Mouse (Mus musculus) embryonic facial prominence, embryonic 13.5 days (tissue): ENCODE results near the gene Ccdc92b. TPM values are rescaled to one million over a fixed set of nuclear protein-coding genes. Genes with fewer than 3 reads are reported as not detected.

Experiments
- ATAC-seq: fragments of 200-750 bp; cut with Nextera tagmentation; 2 replicates; pipeline ENCODE4 v1.8.0; 2017; ENCODE audit warnings: low read depth; ENCODE audit not compliant: insufficient number of reproducible peaks, insufficient read depth, low FRiP score, low TSS enrichment
- H3K27ac ChIP-seq: fragments of 300-500 bp; sonication (generic); 2 replicates; pipeline ENCODE4 v1.5.1; 2015; ENCODE audit warnings: moderate library complexity, mild to moderate bottlenecking, inconsistent platforms
- H3K27me3 ChIP-seq: fragments of 300-500 bp; sonication (generic); 2 replicates; pipeline ENCODE4 v1.6.1; 2015; ENCODE audit warnings: mild to moderate bottlenecking, inconsistent platforms
- H3K36me3 ChIP-seq: fragments of 300-500 bp; sonication (generic); 2 replicates; pipeline ENCODE4 v1.6.1; 2015; ENCODE audit warnings: mild to moderate bottlenecking, inconsistent platforms
- H3K4me1 ChIP-seq: fragments of 300-500 bp; sonication (generic); 2 replicates; pipeline ENCODE4 v1.6.1; 2015; ENCODE audit warnings: inconsistent platforms
- H3K4me2 ChIP-seq: fragments of 300-500 bp; sonication (generic); 2 replicates; pipeline ENCODE4 v1.6.1; 2015; ENCODE audit warnings: moderate library complexity, mild to moderate bottlenecking, inconsistent platforms
- H3K4me3 ChIP-seq: fragments of 300-500 bp; sonication (generic); 2 replicates; pipeline ENCODE4 v1.5.1; 2015; ENCODE audit warnings: mild to moderate bottlenecking, inconsistent platforms
- H3K9ac ChIP-seq: fragments of 300-500 bp; sonication (generic); 2 replicates; pipeline ENCODE4 v1.6.1; 2015; ENCODE audit warnings: mild to moderate bottlenecking, inconsistent platforms
- H3K9me3 ChIP-seq: fragments of 300-500 bp; sonication (generic); 2 replicates; pipeline ENCODE4 v1.6.1; 2016; ENCODE audit warnings: inconsistent platforms
- WGBS: fragments of 180-500 bp; shearing (Covaris S2); methylation state at CpG from one replicate; pipeline ENCODE4 v1.1.7; 2015; ENCODE audit warnings: mixed read lengths; 5-methylcytosine and 5-hydroxymethylcytosine counted together
- polyA plus RNA-seq: library from polyadenylated mRNA; unstranded; fragments of >200 nt; fragmentation: Nextera tagmentation; extraction: Ambion mirVana; gene quantifications from 2 replicates; pipeline ENCODE4 v1.2.1, GENCODE M21; 2015

The Ccdc92b gene
- polyA plus RNA-seq, 1 experiment from 2014 or later = 0.48 TPM

- peak overlapping the region; percentile 76 for H3K4me2 ChIP-seq
- peak overlapping the region; percentile 44; the same call in 1 of the 2 replicates for H3K9ac ChIP-seq
- no peak overlapping the region for H3K27ac ChIP-seq
- peaks cover 85% of the 10 kb centered on the region for H3K27me3 ChIP-seq
- H3K4me1 ChIP-seq = peaks cover 11% of the 10 kb centered on the region
- peak overlapping the region; percentile 46 for H3K4me3 ChIP-seq
- H3K9me3 ChIP-seq = no peaks in the 10 kb centered on the region
- ATAC-seq = no peak
- 3% methylated on average over 65 of the region's 66 CpGs for whole genome bisulfite sequencing
- H3K36me3 ChIP-seq = no peaks in the 10 kb centered on the region
These were observed 29.8 kb upstream of the Ccdc92b start for GRCm38 (mm10) chr11:74589401-74590238.

GRCm38 (mm10) chr11:74590239-74590596, 29.2 kb upstream of the Ccdc92b start:
- H3K36me3 ChIP-seq = no peaks in the 10 kb centered on the region
- 1% methylated on average over 25 of the region's 25 CpGs for WGBS
- peak overlapping the region; percentile 76 for H3K4me2 ChIP-seq
- H3K27me3 ChIP-seq = peaks cover 83% of the 10 kb centered on the region
- no peaks in the 10 kb centered on the region for H3K9me3 ChIP-seq
- ATAC-seq = no peak
- H3K9ac ChIP-seq = peak overlapping the region; percentile 44; the same call in 1 of the 2 replicates
- H3K27ac ChIP-seq = no peak overlapping the region
- peak overlapping the region; percentile 46 for H3K4me3 ChIP-seq
- H3K4me1 ChIP-seq = peaks cover 11% of the 10 kb centered on the region

DNA sequence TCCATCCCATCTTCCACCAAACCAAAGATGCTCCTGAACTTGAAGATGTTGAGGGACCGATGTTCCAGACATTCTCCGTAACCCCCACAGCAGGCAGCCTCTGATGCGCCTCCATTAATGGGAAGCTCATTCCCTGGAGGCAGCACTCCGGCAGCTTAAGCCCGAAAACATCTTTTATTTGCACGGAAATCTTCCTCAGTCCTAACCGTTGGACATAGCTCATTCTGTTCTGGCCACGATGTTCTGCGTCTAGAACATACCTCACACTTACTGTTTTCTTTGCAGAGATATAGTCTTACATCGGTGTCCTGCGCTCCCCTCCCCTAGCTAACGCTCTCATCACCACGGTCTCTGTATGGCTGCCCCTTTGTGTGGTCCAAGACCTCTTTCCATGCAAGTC, 28.7 kb upstream of the Ccdc92b start:
- WGBS = 30% methylated on average over 13 of the region's 13 CpGs
- Histone ChIP-seq H3K4me3 (no peak overlapping the region), H3K9me3 (no peaks in the 10 kb centered on the region), H3K27me3 (peaks cover 79% of the 10 kb centered on the region), H3K27ac (no peak overlapping the region), H3K9ac (no peak overlapping the region), H3K4me1 (peaks cover 11% of the 10 kb centered on the region), H3K36me3 (no peaks in the 10 kb centered on the region), H3K4me2 (no peak overlapping the region; the same call in 1 of the 2 replicates)
- no peak for ATAC-seq

DNA sequence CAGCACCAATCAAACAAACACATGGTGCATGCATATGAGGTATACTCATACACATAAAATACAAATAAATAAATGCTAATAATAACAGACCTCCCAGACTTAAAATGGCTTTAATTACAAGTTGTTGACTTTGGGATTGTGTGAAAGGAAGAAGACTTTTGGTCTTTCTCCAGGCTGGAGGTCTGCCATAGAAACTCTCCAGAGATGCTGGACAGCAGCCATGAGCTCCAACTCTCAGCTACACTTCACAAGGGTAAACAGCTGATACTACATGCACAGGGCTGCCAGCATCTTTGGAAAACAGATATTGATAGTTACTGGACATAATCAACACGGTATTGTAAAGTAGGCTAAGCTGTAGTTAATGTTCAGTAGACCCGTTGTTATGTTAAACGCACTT, 27.2 kb upstream of the Ccdc92b start:
- no peak overlapping the region for H3K9ac ChIP-seq
- no peak overlapping the region for H3K4me2 ChIP-seq
- peaks cover 11% of the 10 kb centered on the region for H3K4me1 ChIP-seq
- WGBS = 81% methylated on average over 3 of the region's 3 CpGs
- H3K9me3 ChIP-seq = no peaks in the 10 kb centered on the region
- no peaks in the 10 kb centered on the region for H3K36me3 ChIP-seq
- ATAC-seq = no peak
- no peak overlapping the region for H3K27ac ChIP-seq
- peaks cover 65% of the 10 kb centered on the region for H3K27me3 ChIP-seq
- H3K4me3 ChIP-seq = no peak overlapping the region

- no peaks in the 10 kb centered on the region for H3K36me3 ChIP-seq
- no peaks in the 10 kb centered on the region for H3K4me1 ChIP-seq
- no peaks in the 10 kb centered on the region for H3K9me3 ChIP-seq
- no peak overlapping the region for H3K4me3 ChIP-seq
- ATAC-seq = no peak
- no peak overlapping the region for H3K4me2 ChIP-seq
- H3K27me3 ChIP-seq = peaks cover 17% of the 10 kb centered on the region
- WGBS = 73% methylated on average over 4 of the region's 4 CpGs
- no peak overlapping the region for H3K9ac ChIP-seq
- no peak overlapping the region for H3K27ac ChIP-seq
These were observed 22.0 kb upstream of the Ccdc92b start for GRCm38 (mm10) chr11:74597283-74597989.

- no peaks in the 10 kb centered on the region for H3K36me3 ChIP-seq
- H3K4me2 ChIP-seq = no peak overlapping the region
- no peak overlapping the region for H3K4me3 ChIP-seq
- H3K27me3 ChIP-seq = peaks cover 12% of the 10 kb centered on the region
- no peak overlapping the region for H3K27ac ChIP-seq
- ATAC-seq = no peak
- no peak overlapping the region for H3K9ac ChIP-seq
- H3K9me3 ChIP-seq = no peaks in the 10 kb centered on the region
- no peaks in the 10 kb centered on the region for H3K4me1 ChIP-seq
These were observed 21.4 kb upstream of the Ccdc92b start for GRCm38 (mm10) chr11:74597990-74598337.

DNA sequence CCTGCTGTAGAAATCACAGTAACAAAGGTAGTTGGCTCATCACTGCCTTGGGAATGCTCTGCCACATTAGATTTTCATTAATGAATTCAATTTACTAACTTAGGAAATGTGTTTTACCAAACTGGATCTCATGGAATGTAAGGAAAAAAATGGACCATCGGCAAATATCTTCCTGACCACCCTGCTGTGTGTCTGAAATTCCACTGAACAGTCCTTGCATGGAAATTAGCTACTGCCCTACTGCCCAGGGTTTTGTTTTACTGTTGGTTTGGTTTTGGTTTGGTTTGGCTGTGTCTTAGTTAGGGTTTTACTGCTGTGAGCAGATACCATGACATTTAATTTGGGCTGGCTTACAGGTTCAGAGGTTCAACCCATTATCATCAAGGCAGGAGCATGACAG, 17.1 kb upstream of the Ccdc92b start:
- no peak for ATAC-seq
- no peaks in the 10 kb centered on the region for H3K4me1 ChIP-seq
- H3K9me3 ChIP-seq = no peaks in the 10 kb centered on the region
- H3K9ac ChIP-seq = no peak overlapping the region
- H3K27ac ChIP-seq = no peak overlapping the region
- 0 out of 2 replicates have a peak, but pooled peaks cover 3% of the 10 kb centered on the region for H3K27me3 ChIP-seq
- no peak overlapping the region for H3K4me3 ChIP-seq
- H3K36me3 ChIP-seq = no peaks in the 10 kb centered on the region
- no peak overlapping the region for H3K4me2 ChIP-seq
- WGBS = 84% methylated on average over 1 of the region's 1 CpGs

GRCm38 (mm10) chr11:74610068-74610467, 9.3 kb upstream of the Ccdc92b start:
- Histone ChIP-seq H3K9me3 (no peaks in the 10 kb centered on the region), H3K4me1 (peaks cover 7% of the 10 kb centered on the region), H3K4me3 (peak overlapping the region; percentile 39; the same call in 1 of the 2 replicates), H3K36me3 (no peaks in the 10 kb centered on the region), H3K9ac (no peak overlapping the region), H3K27me3 (peaks cover 60% of the 10 kb centered on the region), H3K27ac (no peak overlapping the region), H3K4me2 (peak overlapping the region; percentile 66; the same call in 1 of the 2 replicates)
- 19% methylated on average over 5 of the region's 5 CpGs for WGBS
- no peak for ATAC-seq

DNA sequence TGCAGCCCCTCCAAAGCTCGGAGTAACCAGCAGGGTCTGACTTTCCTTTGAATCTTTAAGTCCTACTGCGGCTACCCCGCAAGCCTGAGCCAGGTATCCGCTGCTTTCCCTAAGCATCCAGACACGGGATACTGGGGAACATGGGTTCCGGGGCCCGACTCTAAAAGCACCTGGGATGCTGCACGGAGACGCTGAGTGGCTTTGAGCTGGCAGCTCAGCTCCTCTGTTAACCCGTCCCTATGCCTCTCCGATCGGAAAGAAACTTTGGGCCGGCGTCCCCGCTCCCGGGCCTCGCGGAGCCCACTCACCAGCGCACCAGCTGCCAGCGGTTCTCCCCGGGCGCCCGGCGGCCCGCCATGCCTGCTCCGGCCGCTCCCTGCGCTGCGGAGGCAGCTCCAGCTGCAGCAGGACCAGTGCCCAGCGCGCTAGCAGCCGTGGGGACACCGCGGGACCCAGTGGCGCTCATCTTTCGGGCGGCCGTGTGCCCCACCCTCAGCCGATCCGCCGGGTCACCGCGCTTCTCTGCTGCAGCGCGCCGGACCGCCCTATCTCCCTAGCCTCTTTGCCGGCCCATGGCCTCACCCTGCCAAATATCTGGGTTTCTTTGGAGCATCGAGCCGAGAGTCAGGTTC, 8.7 kb upstream of the Ccdc92b start, which contains the start of gene Rap1gap2:
Rap1gap2 (minus strand) TSS at position 371 of the 632 bp plus-strand sequence.
- Histone ChIP-seq H3K27me3 (peaks cover 64% of the 10 kb centered on the region), H3K4me2 (peak within 1 kb of the TSS; percentile 66), H3K36me3 (no peaks in the 10 kb centered on the region), H3K9ac (no peak within 1 kb of the TSS), H3K4me1 (peaks cover 7% of the 10 kb centered on the region), H3K27ac (no peak within 1 kb of the TSS), H3K4me3 (peak within 1 kb of the TSS; percentile 39), H3K9me3 (no peaks in the 10 kb centered on the region)
- under 1% methylated on average over 50 of the region's 50 CpGs for WGBS
- ATAC-seq = no peak

DNA sequence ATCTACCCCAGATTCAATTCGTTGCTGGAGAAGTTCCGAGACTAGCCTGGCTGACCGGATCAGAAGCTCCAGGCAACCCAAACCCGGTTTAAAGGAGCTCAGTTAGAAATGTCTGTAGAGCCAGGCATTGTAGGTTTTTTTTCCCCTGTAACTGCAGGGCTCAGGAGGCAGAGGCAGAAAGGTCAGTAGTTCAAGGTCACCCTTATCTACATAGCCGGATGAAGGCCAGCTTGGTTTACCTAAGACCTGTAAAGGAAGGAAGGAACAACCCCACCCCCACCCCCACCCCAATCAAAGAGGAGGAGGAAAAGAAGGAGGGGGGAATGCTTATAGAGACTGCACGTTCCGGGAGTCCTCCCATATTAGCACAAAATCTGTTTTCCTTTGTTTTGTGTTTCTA, 8.0 kb upstream of the Ccdc92b start:
- peak overlapping the region; percentile 66; the same call in 1 of the 2 replicates for H3K4me2 ChIP-seq
- no peaks in the 10 kb centered on the region for H3K9me3 ChIP-seq
- ATAC-seq = no peak
- H3K4me1 ChIP-seq = peaks cover 7% of the 10 kb centered on the region
- no peak overlapping the region for H3K9ac ChIP-seq
- no peak overlapping the region for H3K4me3 ChIP-seq
- no peak overlapping the region for H3K27ac ChIP-seq
- no peaks in the 10 kb centered on the region for H3K36me3 ChIP-seq
- 18% methylated on average over 7 of the region's 7 CpGs for WGBS
- peaks cover 70% of the 10 kb centered on the region for H3K27me3 ChIP-seq

DNA sequence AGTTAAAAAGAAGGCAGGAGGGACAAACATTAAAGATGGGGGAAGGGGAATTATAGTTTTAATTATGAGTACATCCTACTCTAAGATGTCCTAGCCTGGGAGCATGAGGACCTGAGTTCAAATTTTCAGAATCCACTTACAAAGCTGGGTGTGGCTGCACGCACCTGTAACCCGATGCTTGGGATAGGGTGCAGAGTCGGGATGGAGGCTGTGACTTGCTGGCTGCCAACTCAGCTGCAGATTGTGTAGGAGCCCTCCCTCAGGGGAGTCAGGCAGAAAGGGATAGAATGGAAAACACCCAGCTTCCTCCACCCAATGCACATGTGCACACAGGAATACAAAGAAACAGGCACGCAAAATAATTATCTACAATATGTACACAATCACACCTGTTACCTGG, 6.0 kb upstream of the Ccdc92b start:
- H3K4me1 ChIP-seq = peaks cover 7% of the 10 kb centered on the region
- no peak overlapping the region for H3K27ac ChIP-seq
- no peak overlapping the region for H3K4me2 ChIP-seq
- H3K27me3 ChIP-seq = peaks cover 75% of the 10 kb centered on the region
- H3K4me3 ChIP-seq = no peak overlapping the region
- 56% methylated on average over 4 of the region's 4 CpGs for WGBS
- H3K36me3 ChIP-seq = no peaks in the 10 kb centered on the region
- ATAC-seq = no peak
- no peak overlapping the region for H3K9ac ChIP-seq
- H3K9me3 ChIP-seq = no peaks in the 10 kb centered on the region
